Mouse (Mus musculus): ENCODE measurements at regions not wholly inside any gene's neighbourhood (a gene's known extent, or its start where the extent isn't known, plus 50 kb on each side); places are given as distances from the start of the nearest gene placed in this dataset.

GRCm38 (mm10) chr7:145106494-145106849 is 101.4 kb downstream of the 1810010D01Rik start:
- no peak for TF ChIP-seq CTCF (IDR thresholded peaks at IDR 0.05; ENCODE audit: insufficient read depth, low read length)
- no peak for TF ChIP-seq POLR2A (IDR thresholded peaks at IDR 0.05; ENCODE audit: borderline replicate concordance, extremely low read depth, low read depth, low read length)
- 32% methylated on average over 4 of the region's 4 CpGs for WGBS
- Histone ChIP-seq H3K4me3 (replicated peaks; ENCODE audit: extremely low read depth, low read depth, low read length) (no peak overlapping the region), H3K4me1 (ENCODE audit: control insufficient read depth, insufficient read depth, low read length) (peaks cover 17% of the 10 kb centered on the region)
- no peak for DNase-seq

- TF ChIP-seq CTCF (IDR thresholded peaks at IDR 0.05; ENCODE audit: insufficient read depth, low read length) = no peak
- no peak for TF ChIP-seq POLR2A (IDR thresholded peaks at IDR 0.05; ENCODE audit: borderline replicate concordance, extremely low read depth, low read depth, low read length)
- H3K4me3 ChIP-seq (replicated peaks; ENCODE audit: extremely low read depth, low read depth, low read length) = no peak overlapping the region
- H3K4me1 ChIP-seq (ENCODE audit: control insufficient read depth, insufficient read depth, low read length) = peaks cover 12% of the 10 kb centered on the region
- WGBS = 93% methylated on average over 7 of the region's 7 CpGs
- no peak for DNase-seq
Observed at GRCm38 (mm10) chr7:145105831-145106493, 102.0 kb downstream of the 1810010D01Rik start.

GRCm38 (mm10) chr7:145102692-145103091 is 105.2 kb downstream of the 1810010D01Rik start:
- TF ChIP-seq CTCF (IDR thresholded peaks at IDR 0.05; ENCODE audit: insufficient read depth, low read length) = no peak
- no peak for TF ChIP-seq POLR2A (IDR thresholded peaks at IDR 0.05; ENCODE audit: borderline replicate concordance, extremely low read depth, low read depth, low read length)
- H3K4me3 ChIP-seq (replicated peaks; ENCODE audit: extremely low read depth, low read depth, low read length) = no peak overlapping the region
- H3K4me1 ChIP-seq (ENCODE audit: control insufficient read depth, insufficient read depth, low read length) = peaks cover 4% of the 10 kb centered on the region; the same call in 1 of the 2 replicates
- WGBS = 52% methylated on average over 5 of the region's 5 CpGs
- DNase-seq = no peak

GRCm38 (mm10) chr7:145102216-145102615 is 105.7 kb downstream of the 1810010D01Rik start:
- TF ChIP-seq CTCF (IDR thresholded peaks at IDR 0.05; ENCODE audit: insufficient read depth, low read length) (no peak), POLR2A (IDR thresholded peaks at IDR 0.05; ENCODE audit: borderline replicate concordance, extremely low read depth, low read depth, low read length) (no peak)
- 18% methylated on average over 6 of the region's 6 CpGs for WGBS
- peak; percentile 37 for DNase-seq

GRCm38 (mm10) chr7:145098335-145098734 is 109.6 kb downstream of the 1810010D01Rik start:
- Histone ChIP-seq H3K4me1 (ENCODE audit: control insufficient read depth, insufficient read depth, low read length) (peaks cover 4% of the 10 kb centered on the region; the same call in 1 of the 2 replicates), H3K4me3 (replicated peaks; ENCODE audit: extremely low read depth, low read depth, low read length) (no peak overlapping the region)
- DNase-seq = peak; percentile 59
- TF ChIP-seq POLR2A (IDR thresholded peaks at IDR 0.05; ENCODE audit: borderline replicate concordance, extremely low read depth, low read depth, low read length) = no peak
- TF ChIP-seq CTCF (IDR thresholded peaks at IDR 0.05; ENCODE audit: insufficient read depth, low read length) = peak; percentile 69
- WGBS = 78% methylated on average over 6 of the region's 6 CpGs

More at GRCm38 (mm10) chr7:145102216-145102615, 105.7 kb downstream of the 1810010D01Rik start:
- peaks cover 4% of the 10 kb centered on the region; the same call in 1 of the 2 replicates for H3K4me1 ChIP-seq (ENCODE audit: control insufficient read depth, insufficient read depth, low read length)
- H3K4me3 ChIP-seq (replicated peaks; ENCODE audit: extremely low read depth, low read depth, low read length) = no peak overlapping the region

GRCm38 (mm10) chr7:145094134-145094526 is 113.8 kb downstream of the 1810010D01Rik start:
- H3K4me3 ChIP-seq (replicated peaks; ENCODE audit: extremely low read depth, low read depth, low read length) = no peak overlapping the region
- TF ChIP-seq CTCF (IDR thresholded peaks at IDR 0.05; ENCODE audit: insufficient read depth, low read length) (no peak), POLR2A (IDR thresholded peaks at IDR 0.05; ENCODE audit: borderline replicate concordance, extremely low read depth, low read depth, low read length) (no peak)
- 71% methylated on average over 7 of the region's 7 CpGs for WGBS
- no peak for DNase-seq
- no peaks in the 10 kb centered on the region for H3K4me1 ChIP-seq (ENCODE audit: control insufficient read depth, insufficient read depth, low read length)

GRCm38 (mm10) chr7:145093417-145094133 is 114.3 kb downstream of the 1810010D01Rik start:
- TF ChIP-seq POLR2A (IDR thresholded peaks at IDR 0.05; ENCODE audit: borderline replicate concordance, extremely low read depth, low read depth, low read length) = no peak
- TF ChIP-seq CTCF (IDR thresholded peaks at IDR 0.05; ENCODE audit: insufficient read depth, low read length) = no peak
- WGBS = 70% methylated on average over 3 of the region's 3 CpGs

GRCm38 (mm10) chr7:145092392-145093176 is 115.3 kb downstream of the 1810010D01Rik start:
- no peaks in the 10 kb centered on the region for H3K4me1 ChIP-seq (ENCODE audit: control insufficient read depth, insufficient read depth, low read length)
- H3K4me3 ChIP-seq (replicated peaks; ENCODE audit: extremely low read depth, low read depth, low read length) = no peak overlapping the region
- TF ChIP-seq CTCF (IDR thresholded peaks at IDR 0.05; ENCODE audit: insufficient read depth, low read length) (no peak), POLR2A (IDR thresholded peaks at IDR 0.05; ENCODE audit: borderline replicate concordance, extremely low read depth, low read depth, low read length) (no peak)
- DNase-seq = no peak
- WGBS = 72% methylated on average over 6 of the region's 6 CpGs

More at GRCm38 (mm10) chr7:145093417-145094133, 114.3 kb downstream of the 1810010D01Rik start:
- Histone ChIP-seq H3K4me1 (ENCODE audit: control insufficient read depth, insufficient read depth, low read length) (no peaks in the 10 kb centered on the region), H3K4me3 (replicated peaks; ENCODE audit: extremely low read depth, low read depth, low read length) (no peak overlapping the region)
- no peak for DNase-seq

GRCm38 (mm10) chr7:145090849-145091248 is 117.1 kb downstream of the 1810010D01Rik start:
- H3K4me1 ChIP-seq (ENCODE audit: control insufficient read depth, insufficient read depth, low read length) = no peaks in the 10 kb centered on the region
- H3K4me3 ChIP-seq (replicated peaks; ENCODE audit: extremely low read depth, low read depth, low read length) = no peak overlapping the region
- 79% methylated on average over 4 of the region's 4 CpGs for WGBS
- DNase-seq = no peak
- no peak for TF ChIP-seq CTCF (IDR thresholded peaks at IDR 0.05; ENCODE audit: insufficient read depth, low read length)
- no peak for TF ChIP-seq POLR2A (IDR thresholded peaks at IDR 0.05; ENCODE audit: borderline replicate concordance, extremely low read depth, low read depth, low read length)
